In the genomic region with DNA sequence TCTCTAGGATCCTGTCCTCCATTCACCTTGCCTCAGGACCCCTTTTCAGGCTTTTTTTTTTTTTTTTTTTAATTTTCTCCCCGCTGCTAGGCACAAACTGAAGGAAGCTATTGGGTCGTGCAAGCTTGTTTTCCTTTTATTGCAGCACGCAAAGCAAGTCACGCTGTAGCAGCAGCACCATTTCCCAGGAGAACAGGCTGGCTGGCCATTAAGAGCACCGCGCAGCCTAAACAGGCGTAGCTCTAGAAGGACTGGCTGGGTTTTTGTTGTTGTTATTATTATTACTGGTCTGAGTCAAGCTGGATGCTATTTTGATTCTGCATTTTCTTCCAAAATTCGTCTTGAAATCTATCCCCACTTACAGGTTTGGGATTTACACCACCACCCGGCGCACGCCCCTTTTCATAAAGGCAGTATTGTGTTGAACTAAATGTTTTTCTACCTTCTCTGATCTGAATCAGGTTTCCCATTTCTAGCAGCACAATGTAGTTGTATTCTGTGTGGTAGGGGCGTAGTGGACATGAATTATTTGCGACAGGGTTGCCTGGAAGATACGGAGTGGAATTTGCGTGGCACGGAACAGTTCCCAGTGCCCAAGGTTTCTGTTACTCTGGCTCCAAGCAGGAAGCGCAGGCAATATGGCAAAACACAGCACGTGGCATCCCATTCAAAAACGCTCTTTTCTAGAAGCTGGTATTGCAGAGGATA, we compare ENCODE assay signal across 8 mouse cellular contexts.
DNase-seq lines count a peak whose midpoint lies in the region; ATAC-seq and TF ChIP-seq lines count a peak whose summit lies in the region.

No protein-coding gene starts in this region.

- peak; percentile 95 for DNase-seq in 416B (ENCODE audit: low read depth)
- peak; percentile 92 for DNase-seq in kidney, postnatal 0 days (ENCODE audit: low spot score)
- DNase-seq in liver, embryonic 11.5 days (ENCODE audit: low spot score): peak; percentile 80
- DNase-seq in naive thymus-derived CD4-positive, alpha-beta T cell, adult 2 months (ENCODE audit: low read depth): peak; percentile 78

- H3K4me3 ChIP-seq in bone marrow macrophage, adult 2 months (ENCODE audit: insufficient read depth, low read length): peak overlapping the region; percentile 72
- H3K4me3 ChIP-seq in embryonic fibroblast, embryonic 13.5 days (ENCODE audit: insufficient read depth, low read length): peak overlapping the region; percentile 68
- H3K4me3 ChIP-seq in heart, embryonic 11.5 days (ENCODE audit: low read depth, low read length): peak overlapping the region; percentile 74
- H3K4me3 ChIP-seq in kidney, postnatal 0 days (replicated peaks; ENCODE audit: low read depth, low read length): peak overlapping the region; percentile 48
- H3K4me3 ChIP-seq in liver, embryonic 11.5 days (ENCODE audit: low read depth, low read length): peak overlapping the region; percentile 60
- peak overlapping the region; percentile 53 for H3K4me3 ChIP-seq in stomach, embryonic 14.5 days (ENCODE audit: low read depth, low read length)

- no peaks in the 10 kb centered on the region for H3K9me3 ChIP-seq in heart, embryonic 11.5 days (replicated peaks; ENCODE audit: control insufficient read depth, low read length)
- H3K9me3 ChIP-seq in kidney, postnatal 0 days (replicated peaks; ENCODE audit: low read length): no peaks in the 10 kb centered on the region
- no peaks in the 10 kb centered on the region for H3K9me3 ChIP-seq in liver, embryonic 11.5 days (ENCODE audit: control insufficient read depth, low read length)
- no peaks in the 10 kb centered on the region for H3K9me3 ChIP-seq in stomach, embryonic 14.5 days (ENCODE audit: control insufficient read depth, low read depth, low read length)

- H3K4me2 ChIP-seq in heart, embryonic 11.5 days: peak overlapping the region; percentile 97
- H3K4me2 ChIP-seq in kidney, postnatal 0 days (ENCODE audit: low read length): peak overlapping the region; percentile 90
- peak overlapping the region; percentile 92 for H3K4me2 ChIP-seq in liver, embryonic 11.5 days
- peak overlapping the region; percentile 84 for H3K4me2 ChIP-seq in stomach, embryonic 14.5 days (replicated peaks; ENCODE audit: low read depth, low read length)

- no peak for TF ChIP-seq CTCF in bone marrow macrophage, adult 2 months (IDR thresholded peaks at IDR 0.05; ENCODE audit: low read depth, low read length)
- no peak for TF ChIP-seq CTCF in embryonic fibroblast, embryonic 13.5 days (IDR thresholded peaks at IDR 0.05; ENCODE audit: borderline replicate concordance, insufficient read depth, low read length)
- TF ChIP-seq CTCF in kidney, postnatal 0 days (IDR thresholded peaks at IDR 0.05; ENCODE audit: low read depth): no peak

- ATAC-seq in heart, embryonic 11.5 days (replicated peaks; ENCODE audit: insufficient number of reproducible peaks, low FRiP score, low TSS enrichment): 0 out of 2 replicates have a peak, but pooled peaks have one; percentile 31
- ATAC-seq in kidney, postnatal 0 days (replicated peaks; ENCODE audit: low FRiP score, low read depth): peak; percentile 44; the same call in 1 of the 2 replicates
- 0 out of 2 replicates have a peak, but pooled peaks have one; percentile 30 for ATAC-seq in liver, embryonic 11.5 days (replicated peaks; ENCODE audit: low FRiP score)
- ATAC-seq in stomach, embryonic 14.5 days (ENCODE audit: insufficient number of reproducible peaks, insufficient read depth, low FRiP score, low read depth): peak; percentile 68; the same call in 1 of the 2 replicates

- H3K36me3 ChIP-seq in heart, embryonic 11.5 days (ENCODE audit: control insufficient read depth, insufficient read depth, low read length): no peaks in the 10 kb centered on the region
- H3K36me3 ChIP-seq in kidney, postnatal 0 days (ENCODE audit: insufficient read depth, low read length): no peaks in the 10 kb centered on the region
- H3K36me3 ChIP-seq in liver, embryonic 11.5 days (ENCODE audit: control insufficient read depth, insufficient read depth, low read length): no peaks in the 10 kb centered on the region
- no peaks in the 10 kb centered on the region for H3K36me3 ChIP-seq in stomach, embryonic 14.5 days (ENCODE audit: control insufficient read depth, insufficient read depth, low read length)

- no peaks in the 10 kb centered on the region for H3K27me3 ChIP-seq in heart, embryonic 11.5 days (ENCODE audit: control insufficient read depth, insufficient read depth, low read length)
- no peaks in the 10 kb centered on the region for H3K27me3 ChIP-seq in kidney, postnatal 0 days (ENCODE audit: insufficient read depth, low read length)
- H3K27me3 ChIP-seq in liver, embryonic 11.5 days (replicated peaks; ENCODE audit: control insufficient read depth, insufficient read depth, low read length): no peaks in the 10 kb centered on the region
- H3K27me3 ChIP-seq in stomach, embryonic 14.5 days (ENCODE audit: control insufficient read depth, insufficient read depth, low read length): no peaks in the 10 kb centered on the region

- peaks cover 11% of the 10 kb centered on the region for H3K4me1 ChIP-seq in bone marrow macrophage, adult 2 months (ENCODE audit: control insufficient read depth, insufficient read depth, low read length)
- peaks cover 12% of the 10 kb centered on the region for H3K4me1 ChIP-seq in embryonic fibroblast, embryonic 13.5 days (ENCODE audit: control insufficient read depth, insufficient read depth, low read length)
- H3K4me1 ChIP-seq in heart, embryonic 11.5 days (ENCODE audit: control insufficient read depth, insufficient read depth, low read length): peaks cover 43% of the 10 kb centered on the region
- peaks cover 41% of the 10 kb centered on the region for H3K4me1 ChIP-seq in kidney, postnatal 0 days (replicated peaks; ENCODE audit: insufficient read depth, low read length)
- H3K4me1 ChIP-seq in liver, embryonic 11.5 days (replicated peaks; ENCODE audit: control insufficient read depth, insufficient read depth, low read length): peaks cover 30% of the 10 kb centered on the region
- H3K4me1 ChIP-seq in stomach, embryonic 14.5 days (ENCODE audit: control insufficient read depth, insufficient read depth, low read length): peaks cover 13% of the 10 kb centered on the region; the same call in 1 of the 2 replicates

- H3K27ac ChIP-seq in bone marrow macrophage, adult 2 months (ENCODE audit: insufficient read depth, low read depth, low read length): peak overlapping the region; percentile 66
- H3K27ac ChIP-seq in embryonic fibroblast, embryonic 13.5 days (ENCODE audit: insufficient read depth, low read length): peak overlapping the region; percentile 28; the same call in 1 of the 2 replicates
- peak overlapping the region; percentile 83 for H3K27ac ChIP-seq in heart, embryonic 11.5 days (ENCODE audit: low read depth, low read length)
- H3K27ac ChIP-seq in kidney, postnatal 0 days: peak overlapping the region; percentile 94
- H3K27ac ChIP-seq in liver, embryonic 11.5 days (ENCODE audit: low read depth, low read length): peak overlapping the region; percentile 88
- peak overlapping the region; percentile 74 for H3K27ac ChIP-seq in stomach, embryonic 14.5 days (ENCODE audit: low read length)

- TF ChIP-seq POLR2A in bone marrow macrophage, adult 2 months (IDR thresholded peaks at IDR 0.05; ENCODE audit: borderline replicate concordance, low read depth, low read length): no peak
- TF ChIP-seq POLR2A in embryonic fibroblast, embryonic 13.5 days (IDR thresholded peaks at IDR 0.05; ENCODE audit: low read depth, low read length): no peak

- H3K9ac ChIP-seq in heart, embryonic 11.5 days (ENCODE audit: low read depth, low read length): peak overlapping the region; percentile 66
- H3K9ac ChIP-seq in kidney, postnatal 0 days (ENCODE audit: low read depth, low read length): peak overlapping the region; percentile 49
- H3K9ac ChIP-seq in liver, embryonic 11.5 days (ENCODE audit: low read depth, low read length): peak overlapping the region; percentile 74
- no peak overlapping the region; the same call in 1 of the 2 replicates for H3K9ac ChIP-seq in stomach, embryonic 14.5 days (replicated peaks; ENCODE audit: low read depth, low read length)

- 4% methylated on average over 19 of the region's 19 CpGs for WGBS in heart, embryonic 11.5 days (ENCODE audit: insufficient replicate concordance)
- WGBS in kidney, postnatal 0 days: under 1% methylated on average over 19 of the region's 19 CpGs
- WGBS in liver, embryonic 11.5 days: 3% methylated on average over 19 of the region's 19 CpGs
- WGBS in stomach, embryonic 14.5 days: 1% methylated on average over 19 of the region's 19 CpGs

Comparison
In these comparisons a context has a peak if more than half of its experiments do, and no peak if none do; other contexts are left out.
1. Peak in every context shown above with its lines: DNase-seq, ATAC-seq, H3K4me3 ChIP-seq and H3K27ac ChIP-seq.
2. H3K27ac ChIP-seq: peak in every context shown above with its lines; median percentile 94 in kidney, postnatal 0 days; 88 in liver, embryonic 11.5 days; 83 in heart, embryonic 11.5 days; 74 in stomach, embryonic 14.5 days; 66 in bone marrow macrophage, adult 2 months; 28 in embryonic fibroblast, embryonic 13.5 days.